Mouse (Mus musculus) T-helper 1 cell (primary cell): ENCODE results near the gene Gm10644.
"Not testable (repeated sequence)": the region's sequence is repeated elsewhere in the genome, so short reads cannot be mapped to it uniquely, and the experiment has no call there.

Experiments used
- in situ Hi-C: fragments of 300-600 bp; cut with MboI, MseI; formaldehyde crosslinking; loops from one replicate; pipeline ENCODE4 v1.15.1; 2025; ENCODE audit warnings: high pct_unique_total_duplicates

Gm10644 gene

GRCm38 (mm10) chr8:83955106-83955957 lies at the start of gene Gm10644, which contains the start of gene Asf1b:
Gm10644 (minus strand) TSS chr8:83955205.
Asf1b (plus strand) TSS chr8:83955507.
- in situ Hi-C loops = no loop called here

- in situ Hi-C loops = no loop called here
These were observed 49.7 kb upstream of the Gm10644 start for GRCm38 (mm10) chr8:84004533-84005201.

- in situ Hi-C loops = no loop called here
These were observed 48.7 kb upstream of the Gm10644 start for GRCm38 (mm10) chr8:84003612-84004246.

GRCm38 (mm10) chr8:84002957-84003611 lies 48.1 kb upstream of the Gm10644 start:
- in situ Hi-C loops = no loop called here

GRCm38 (mm10) chr8:84001281-84002000 lies 46.4 kb upstream of the Gm10644 start, which contains the start of gene 1700067K01Rik:
1700067K01Rik (plus strand) TSS chr8:84001502.
- in situ Hi-C loops = no loop called here

GRCm38 (mm10) chr8:83999825-84000224 lies 44.8 kb upstream of the Gm10644 start:
- in situ Hi-C loops = no loop called here

- in situ Hi-C loops = no loop called here
These were observed 44.2 kb upstream of the Gm10644 start for GRCm38 (mm10) chr8:83999057-83999705.

- in situ Hi-C loops = no loop called here
These were observed 43.4 kb upstream of the Gm10644 start for GRCm38 (mm10) chr8:83998231-83999056.

- in situ Hi-C loops = no loop called here
These were observed 42.6 kb upstream of the Gm10644 start, which contains the start of gene Samd1 for GRCm38 (mm10) chr8:83997511-83998141. Samd1 (plus strand) TSS chr8:83997672.

- in situ Hi-C loops = no loop called here
These were observed 41.8 kb upstream of the Gm10644 start for GRCm38 (mm10) chr8:83996567-83997505.

GRCm38 (mm10) chr8:83995973-83996372 lies 41.0 kb upstream of the Gm10644 start:
- in situ Hi-C loops = no loop called here

GRCm38 (mm10) chr8:83994030-83994429 lies 39.0 kb upstream of the Gm10644 start:
- in situ Hi-C loops = no loop called here

GRCm38 (mm10) chr8:83992488-83992887 lies 37.5 kb upstream of the Gm10644 start:
- in situ Hi-C loops = no loop called here

GRCm38 (mm10) chr8:83990170-83990569 lies 35.2 kb upstream of the Gm10644 start:
- in situ Hi-C loops = no loop called here

- in situ Hi-C loops = no loop called here
These were observed 34.2 kb upstream of the Gm10644 start for GRCm38 (mm10) chr8:83989243-83989642.

- in situ Hi-C loops = not testable (repeated sequence)
These were observed 28.2 kb upstream of the Gm10644 start for GRCm38 (mm10) chr8:83983222-83983621.

GRCm38 (mm10) chr8:83982449-83982848 lies 27.4 kb upstream of the Gm10644 start:
- in situ Hi-C loops = no loop called here

- in situ Hi-C loops = no loop called here
These were observed 26.5 kb upstream of the Gm10644 start for GRCm38 (mm10) chr8:83981533-83981932.
